Mouse (Mus musculus) erythroblast, embryonic 14.5 days (primary cell): ENCODE measurements around the gene Upk1a. TPM values are rescaled to one million over a fixed set of nuclear protein-coding genes. Genes with fewer than 3 reads are reported as not detected.

Experiments used
- H3K27me3 ChIP-seq: 2 replicates; pipeline ENCODE4 v1.6.1; 2012; ENCODE audit warnings: inconsistent platforms; ENCODE audit not compliant: control insufficient read depth
- H3K36me3 ChIP-seq: 2 replicates; pipeline ENCODE4 v1.6.1; 2012; ENCODE audit warnings: mild to moderate bottlenecking, inconsistent platforms; ENCODE audit not compliant: control insufficient read depth
- H3K4me1 ChIP-seq: 2 replicates; pipeline ENCODE4 v1.6.1; 2012; ENCODE audit warnings: inconsistent platforms; ENCODE audit not compliant: control insufficient read depth
- H3K4me3 ChIP-seq: replicated peaks from 2 replicates; pipeline ENCODE3; 2012; ENCODE audit warnings: moderate library complexity, mild to moderate bottlenecking, inconsistent platforms
- H3K9me3 ChIP-seq: 2 replicates; pipeline ENCODE4 v1.6.1; 2012; ENCODE audit warnings: low read length, inconsistent platforms, mixed read lengths; ENCODE audit not compliant: control insufficient read depth
- GATA1 ChIP-seq: IDR thresholded peaks from 2 replicates; pipeline ENCODE4 v1.6.1; 2012; ENCODE audit warnings: low read length, inconsistent platforms, mixed read lengths
- TAL1 ChIP-seq: IDR thresholded peaks from 3 replicates; pipeline ENCODE4 v1.6.1; 2012; ENCODE audit warnings: low read length, inconsistent platforms, mixed read lengths
- polyA plus RNA-seq: library from polyadenylated mRNA; stranded (reverse); fragments of >175 nt; gene quantifications from 2 replicates; pipeline ENCODE4 v1.2.3, GENCODE M21; 2012

Upk1a gene
- polyA plus RNA-seq, 1 experiment: 0.10 TPM

DNA sequence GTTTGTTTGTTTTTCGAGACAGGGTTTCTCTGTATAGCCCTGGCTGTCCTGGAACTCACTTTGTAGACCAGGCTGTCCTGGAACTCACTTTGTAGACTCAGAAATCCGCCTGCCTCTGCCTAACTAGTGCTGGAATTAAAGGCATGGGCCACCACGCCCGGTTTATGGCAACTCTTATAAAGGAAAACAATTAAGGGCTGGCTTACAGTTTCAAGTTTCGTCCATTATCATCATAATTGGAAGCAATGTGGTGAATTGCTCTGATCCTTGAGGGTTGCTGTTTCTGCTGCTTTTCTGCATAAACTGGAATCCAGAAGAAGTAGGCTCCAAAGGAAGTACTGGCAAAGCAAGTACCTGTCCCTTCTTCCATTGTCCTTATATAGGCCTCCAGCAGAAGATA is 14.0 kb upstream of the Upk1a start:
- peaks cover 32% of the 10 kb centered on the region for H3K27me3 ChIP-seq
- H3K36me3 ChIP-seq: peaks cover 27% of the 10 kb centered on the region
- no peak overlapping the region for H3K4me3 ChIP-seq
- H3K9me3 ChIP-seq: no peaks in the 10 kb centered on the region
- peaks cover 28% of the 10 kb centered on the region for H3K4me1 ChIP-seq
- TF ChIP-seq TAL1: no peak
- no peak for TF ChIP-seq GATA1

DNA sequence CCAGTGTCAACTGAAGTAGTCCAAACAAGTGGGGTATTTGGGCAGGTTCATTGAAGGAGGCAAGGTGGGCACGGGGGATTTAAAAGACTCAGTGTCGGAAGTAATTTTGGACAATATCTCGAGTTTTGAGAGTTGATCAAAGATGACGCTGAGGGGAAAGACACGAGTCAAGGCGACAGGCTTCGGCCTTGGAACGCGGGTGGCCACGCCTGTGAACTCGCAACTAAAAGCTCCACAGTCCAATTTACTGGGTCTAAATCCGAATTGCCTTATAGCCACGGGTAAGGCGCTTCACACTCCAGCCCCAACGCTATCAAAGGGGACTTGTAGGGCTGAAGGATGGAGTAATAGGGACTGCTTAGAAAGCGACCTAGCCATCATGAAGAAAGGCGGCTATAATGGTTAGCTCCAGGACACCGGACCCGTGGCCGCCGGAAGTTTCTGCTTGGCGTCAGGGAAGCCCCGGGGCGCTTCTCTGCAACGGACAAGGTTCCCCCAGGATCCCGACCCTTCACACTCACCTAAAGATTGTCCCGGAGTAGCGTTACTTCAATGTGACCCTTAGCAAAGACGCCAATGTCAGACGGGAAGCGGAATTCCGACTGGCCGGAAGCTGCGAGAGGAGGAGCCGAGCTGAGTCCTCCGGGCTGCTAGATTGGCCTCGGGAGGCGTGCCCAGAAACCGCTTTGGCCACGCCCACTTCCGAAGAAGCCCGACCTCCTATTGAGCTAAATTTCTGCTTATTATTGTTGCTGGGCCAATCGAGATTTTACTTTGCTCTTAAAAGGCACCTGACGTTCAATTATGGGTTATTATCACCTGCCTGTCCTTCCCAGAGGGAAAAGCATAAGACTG is 13.1 kb upstream of the Upk1a start, which contains the start of gene Cox6b1:
Gene Cox6b1 (minus strand): TSS at position 622 of the 855 bp plus-strand sequence.
- Histone ChIP-seq H3K4me1 (peaks cover 31% of the 10 kb centered on the region), H3K36me3 (peaks cover 34% of the 10 kb centered on the region), H3K4me3 (peak within 1 kb of the TSS; percentile 89), H3K9me3 (no peaks in the 10 kb centered on the region), H3K27me3 (peaks cover 23% of the 10 kb centered on the region)
- TF ChIP-seq GATA1 (no peak), TAL1 (no peak)

DNA sequence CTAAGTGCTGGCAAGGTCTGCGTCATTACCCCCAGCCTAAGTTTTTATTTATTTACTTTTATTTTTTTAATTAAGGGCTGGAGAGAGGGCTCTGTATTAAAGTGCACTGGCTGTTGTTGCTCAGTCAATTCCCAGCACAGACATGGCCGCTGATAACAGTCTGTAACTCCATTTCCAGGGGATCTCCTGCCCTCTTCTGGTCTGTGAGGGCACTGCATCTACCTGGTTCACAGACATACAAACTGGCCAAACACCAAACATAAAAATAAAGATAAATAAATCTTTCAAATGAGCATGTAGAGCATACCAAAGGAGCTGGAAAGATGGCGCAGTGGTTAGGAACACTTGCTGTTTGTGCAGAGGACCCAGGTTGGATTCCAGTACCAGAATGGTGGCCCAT is 6.6 kb upstream of the Upk1a start:
- H3K4me1 ChIP-seq: peaks cover 26% of the 10 kb centered on the region
- H3K36me3 ChIP-seq: peaks cover 73% of the 10 kb centered on the region
- no peak overlapping the region for H3K4me3 ChIP-seq

DNA sequence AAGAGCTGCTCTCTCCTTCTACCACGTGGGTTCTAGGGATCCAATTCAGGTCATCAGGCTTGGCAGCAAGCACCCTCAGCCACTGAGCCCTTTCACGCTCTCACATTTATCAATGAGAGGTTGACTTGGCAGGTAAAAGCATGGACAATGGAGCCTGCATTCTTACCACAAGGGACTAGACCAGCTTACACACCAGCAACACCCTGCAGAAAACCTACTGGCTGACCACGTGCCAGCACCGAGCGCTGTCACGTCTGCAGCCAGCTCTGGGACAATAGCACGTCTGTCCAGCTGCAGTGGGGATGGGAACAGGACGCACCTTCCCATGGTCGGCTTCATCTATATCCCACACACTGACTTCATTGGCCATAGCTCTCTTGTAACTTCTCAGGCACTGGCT is 6.0 kb upstream of the Upk1a start:
- H3K27me3 ChIP-seq: no peaks in the 10 kb centered on the region
- peaks cover 70% of the 10 kb centered on the region for H3K36me3 ChIP-seq
- TF ChIP-seq TAL1 (no peak), GATA1 (no peak)
- no peak overlapping the region for H3K4me3 ChIP-seq
- H3K4me1 ChIP-seq: peaks cover 25% of the 10 kb centered on the region
- no peaks in the 10 kb centered on the region for H3K9me3 ChIP-seq

More for the DNA sequence above, 6.6 kb upstream of the Upk1a start:
- H3K27me3 ChIP-seq: no peaks in the 10 kb centered on the region
- TF ChIP-seq TAL1 (no peak), GATA1 (no peak)
- no peaks in the 10 kb centered on the region for H3K9me3 ChIP-seq

DNA sequence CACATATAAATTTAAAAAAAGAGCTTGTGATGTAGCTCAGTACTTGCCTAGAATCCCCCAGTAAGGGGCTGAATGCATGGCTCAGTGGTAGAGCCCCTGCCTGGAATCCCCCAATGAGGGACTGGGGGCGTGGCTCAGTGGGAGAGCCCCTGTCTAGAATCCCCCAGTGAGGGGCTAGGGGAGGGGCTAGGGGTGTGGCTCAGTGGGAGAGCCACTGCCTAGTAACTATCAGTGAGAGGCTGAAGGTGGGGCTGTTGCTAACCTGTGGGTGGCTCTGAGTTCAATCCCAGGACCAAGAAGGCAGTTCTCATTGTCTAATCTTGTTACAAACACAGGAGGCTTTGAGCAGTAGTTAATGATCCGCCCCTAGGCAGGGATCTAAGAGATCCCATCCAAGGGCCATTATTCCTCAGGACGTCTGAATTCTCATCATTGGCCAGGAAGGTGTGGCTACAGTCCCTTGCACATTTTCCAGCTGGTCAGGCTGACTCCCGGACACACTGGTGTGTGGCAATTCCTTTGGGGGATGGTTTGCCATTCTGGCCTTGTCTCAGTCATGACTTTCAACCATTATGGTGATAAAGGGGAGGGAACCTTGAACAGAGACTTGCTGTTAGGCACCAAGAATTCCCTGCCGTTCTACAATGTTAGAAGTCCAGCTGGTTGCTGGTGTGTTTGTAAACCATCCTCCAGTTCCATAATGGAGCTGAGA is 2.6 kb upstream of the Upk1a start:
- Histone ChIP-seq H3K4me3 (no peak overlapping the region), H3K36me3 (peaks cover 41% of the 10 kb centered on the region), H3K27me3 (no peaks in the 10 kb centered on the region; the same call in 1 of the 2 replicates), H3K4me1 (peaks cover 16% of the 10 kb centered on the region), H3K9me3 (no peaks in the 10 kb centered on the region)
- TF ChIP-seq GATA1 (no peak), TAL1 (no peak)

DNA sequence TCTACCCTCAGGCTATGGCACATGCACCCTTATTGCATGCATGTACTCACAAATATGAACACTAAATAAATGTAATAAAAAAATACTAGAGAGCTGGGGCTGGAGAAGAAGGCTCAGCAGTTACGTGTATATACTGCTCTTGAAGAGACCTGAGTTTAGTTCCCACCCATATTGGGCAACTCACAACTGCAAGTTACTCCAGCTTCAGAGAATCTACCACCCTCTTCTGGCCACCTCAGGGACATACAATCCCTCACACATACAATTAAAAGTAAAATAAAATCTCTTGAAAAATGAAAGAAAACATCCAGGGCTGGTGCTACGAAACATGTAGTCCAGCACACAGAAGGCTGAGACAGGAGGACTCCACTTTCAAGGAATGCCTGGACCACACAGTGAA is 1.8 kb upstream of the Upk1a start:
- TF ChIP-seq GATA1 (no peak), TAL1 (no peak)
- Histone ChIP-seq H3K4me1 (peaks cover 18% of the 10 kb centered on the region), H3K9me3 (no peaks in the 10 kb centered on the region), H3K27me3 (no peaks in the 10 kb centered on the region; the same call in 1 of the 2 replicates), H3K4me3 (no peak overlapping the region), H3K36me3 (peaks cover 36% of the 10 kb centered on the region)

DNA sequence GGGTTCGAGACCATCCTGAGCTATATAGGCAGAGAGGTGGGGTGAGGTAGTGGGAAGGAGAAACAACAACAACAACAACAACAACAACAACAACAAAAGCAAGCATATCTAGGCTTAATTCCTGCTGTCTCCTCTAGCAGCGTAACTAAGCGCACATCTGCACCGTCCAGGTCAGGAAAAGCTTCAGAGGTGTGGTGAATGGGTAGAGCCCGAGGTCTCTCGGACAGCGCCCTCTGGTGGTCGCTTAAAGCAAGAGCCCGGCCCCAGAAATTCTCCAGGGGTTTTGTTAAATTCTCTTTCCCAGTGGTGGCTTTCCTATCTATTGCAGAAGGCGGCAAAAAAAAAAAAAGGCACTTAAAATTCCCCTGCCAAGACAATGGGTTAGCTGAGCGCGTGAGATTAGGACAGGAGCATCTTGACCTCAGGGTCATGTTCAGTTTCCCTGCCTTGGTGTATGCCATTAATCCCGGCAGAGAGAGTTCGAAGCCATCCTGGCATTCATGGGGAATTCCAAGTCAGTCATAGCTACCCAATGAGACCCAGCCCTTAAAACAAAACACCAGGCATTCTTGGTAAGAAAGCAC is 974 bp upstream of the Upk1a start:
- Histone ChIP-seq H3K27me3 (no peaks in the 10 kb centered on the region; the same call in 1 of the 2 replicates), H3K4me1 (peaks cover 16% of the 10 kb centered on the region), H3K9me3 (no peaks in the 10 kb centered on the region), H3K36me3 (peaks cover 28% of the 10 kb centered on the region), H3K4me3 (no peak overlapping the region)
- no peak for TF ChIP-seq TAL1
- no peak for TF ChIP-seq GATA1

DNA sequence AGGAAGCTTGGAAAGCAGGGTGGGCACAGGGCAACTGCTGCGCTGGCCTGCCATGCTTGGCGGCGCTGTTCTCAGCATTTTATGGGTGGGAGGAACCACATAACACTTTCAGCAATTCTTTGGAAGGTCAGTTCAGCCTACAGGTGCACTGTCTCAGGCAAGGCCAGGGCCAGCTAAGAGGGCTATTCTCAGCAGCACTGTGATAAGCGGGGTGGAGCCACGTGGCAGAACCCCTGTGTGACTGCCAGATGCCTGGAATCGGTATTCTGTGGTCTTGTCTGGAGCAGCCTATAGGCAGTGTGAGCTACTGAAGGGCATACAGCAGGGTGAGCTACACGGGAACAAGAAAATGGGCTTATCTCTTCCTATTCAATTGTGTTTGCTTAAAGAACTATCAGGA is 2.6 kb downstream of the Upk1a start:
- peaks cover 8% of the 10 kb centered on the region for H3K4me1 ChIP-seq
- H3K36me3 ChIP-seq: no peaks in the 10 kb centered on the region
- no peak for TF ChIP-seq TAL1
- H3K27me3 ChIP-seq: no peaks in the 10 kb centered on the region; the same call in 1 of the 2 replicates
- no peak overlapping the region for H3K4me3 ChIP-seq
- no peaks in the 10 kb centered on the region for H3K9me3 ChIP-seq

DNA sequence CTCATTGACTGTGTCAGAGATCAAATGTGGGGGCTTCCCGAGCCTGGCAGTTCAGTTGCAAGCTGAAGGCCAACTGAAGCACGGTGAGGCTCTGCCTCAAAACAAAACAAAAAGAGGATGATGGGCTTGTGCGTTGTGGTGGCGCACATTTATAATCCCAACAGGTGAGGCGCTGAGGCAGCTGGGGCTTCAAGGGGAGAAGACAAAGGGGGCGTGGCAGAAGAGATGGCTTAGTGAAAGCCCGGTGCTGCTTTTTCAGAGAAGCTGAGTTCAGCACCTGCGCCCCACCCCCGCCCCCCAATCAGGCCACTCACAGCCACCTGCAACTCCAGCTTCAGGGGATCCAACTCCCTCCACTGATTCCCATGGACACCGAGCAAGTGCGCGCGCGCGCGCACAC is 4.2 kb downstream of the Upk1a start:
- H3K27me3 ChIP-seq: no peaks in the 10 kb centered on the region; the same call in 1 of the 2 replicates
- H3K4me3 ChIP-seq: no peak overlapping the region
- no peaks in the 10 kb centered on the region for H3K9me3 ChIP-seq
- TF ChIP-seq TAL1 (no peak), GATA1 (no peak)
- H3K36me3 ChIP-seq: no peaks in the 10 kb centered on the region
- peaks cover 4% of the 10 kb centered on the region for H3K4me1 ChIP-seq
